Mouse (Mus musculus): Measurements from ENCODE around the gene Wwc1. TPM values are rescaled to one million over a fixed set of nuclear protein-coding genes. Genes with fewer than 3 reads are reported as not detected.

The Wwc1 gene
- polyA plus RNA-seq, 1 experiment from 2014 or later: 0.09 TPM

Other genes with a start within 250 kb of the Wwc1 start
- gene Pank3, start 211.0 kb downstream of the Wwc1 start, polyA plus RNA-seq (2018): 17.9 to 46.3 TPM (median 31.2 TPM) in 3 replicates
- gene Fbll1, start 181.6 kb downstream of the Wwc1 start, polyA plus RNA-seq (2018): not detected in 3 replicates
- 56.1 to 122 TPM (median 102 TPM) in 3 replicates for gene Rars, start 146.0 kb downstream of the Wwc1 start, polyA plus RNA-seq (2018)